Mouse (Mus musculus): ENCODE measurements at regions not wholly inside any gene's neighbourhood (a gene's known extent, or its start where the extent isn't known, plus 50 kb on each side); places are given as distances from the start of the nearest gene placed in this dataset.

DNA sequence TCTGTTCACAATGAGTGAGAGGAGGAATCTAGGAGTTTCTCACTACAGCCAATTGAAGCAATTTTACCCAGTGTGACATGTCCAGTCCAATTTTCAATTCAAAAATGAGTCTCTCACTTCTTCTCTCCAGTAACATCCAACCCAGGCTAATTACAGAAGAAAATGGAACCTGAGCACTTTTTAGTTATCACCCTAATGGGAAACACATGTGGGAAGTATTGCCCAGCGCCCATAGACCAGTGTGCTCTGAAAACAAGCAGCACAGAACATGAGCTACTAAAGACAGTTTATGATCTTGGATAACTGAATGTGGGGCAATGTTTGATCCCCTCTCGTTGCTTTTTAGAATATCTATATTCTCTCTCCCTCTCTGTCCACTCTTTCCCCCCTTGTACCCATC is 70.5 kb upstream of the Efemp1 start:
- intact Hi-C loops (cut with DNase I), result no loop called here
- no peak for DNase-seq

- no peak for DNase-seq
- intact Hi-C loops (cut with DNase I), result no loop called here
Measured at GRCm38 (mm10) chr11:28770831-28771230, 82.2 kb upstream of the Efemp1 start.

DNA sequence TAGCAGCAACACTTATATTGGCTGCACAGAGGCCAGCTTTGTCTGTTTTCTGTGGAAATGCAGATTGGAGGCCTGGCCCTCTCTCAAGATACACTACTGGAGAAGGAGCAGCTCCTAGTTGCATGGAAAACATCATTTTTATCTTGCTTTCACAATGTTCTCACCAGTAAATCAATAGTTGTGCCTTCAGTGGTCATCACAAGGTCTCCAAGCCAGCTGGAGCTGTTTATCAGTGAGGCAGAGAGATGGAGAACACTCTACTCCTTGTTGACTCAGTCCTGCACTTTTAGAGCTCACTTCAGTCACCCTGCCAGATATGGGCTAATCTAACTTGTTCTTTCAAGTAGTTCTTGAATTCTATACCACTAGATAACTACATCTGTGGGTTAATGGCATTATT is 92.3 kb upstream of the Efemp1 start:
- intact Hi-C loops (cut with DNase I), result no loop called here
- no peak for DNase-seq

- intact Hi-C loops (cut with DNase I), result no loop called here
- DNase-seq, result no peak
Measured at GRCm38 (mm10) chr11:28734941-28735597, 117.9 kb upstream of the Efemp1 start.

DNA sequence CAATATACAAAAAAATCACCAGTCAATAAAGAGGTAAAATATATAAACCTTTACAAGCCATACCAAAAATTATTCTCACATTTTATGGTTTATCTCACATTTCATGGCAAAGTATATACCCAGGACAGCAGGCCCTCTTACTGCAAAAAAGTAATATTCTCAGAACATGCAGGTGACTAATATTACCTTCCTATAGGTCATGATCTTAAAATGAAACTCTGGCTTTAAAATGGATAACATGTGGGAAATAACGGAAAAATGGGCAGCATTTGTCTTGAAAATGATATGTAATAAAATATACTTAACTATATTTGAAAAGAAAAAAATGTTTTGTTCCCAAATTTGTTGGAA is 118.4 kb upstream of the Efemp1 start:
- DNase-seq, result no peak
- intact Hi-C loops (cut with DNase I), result no loop called here

DNA sequence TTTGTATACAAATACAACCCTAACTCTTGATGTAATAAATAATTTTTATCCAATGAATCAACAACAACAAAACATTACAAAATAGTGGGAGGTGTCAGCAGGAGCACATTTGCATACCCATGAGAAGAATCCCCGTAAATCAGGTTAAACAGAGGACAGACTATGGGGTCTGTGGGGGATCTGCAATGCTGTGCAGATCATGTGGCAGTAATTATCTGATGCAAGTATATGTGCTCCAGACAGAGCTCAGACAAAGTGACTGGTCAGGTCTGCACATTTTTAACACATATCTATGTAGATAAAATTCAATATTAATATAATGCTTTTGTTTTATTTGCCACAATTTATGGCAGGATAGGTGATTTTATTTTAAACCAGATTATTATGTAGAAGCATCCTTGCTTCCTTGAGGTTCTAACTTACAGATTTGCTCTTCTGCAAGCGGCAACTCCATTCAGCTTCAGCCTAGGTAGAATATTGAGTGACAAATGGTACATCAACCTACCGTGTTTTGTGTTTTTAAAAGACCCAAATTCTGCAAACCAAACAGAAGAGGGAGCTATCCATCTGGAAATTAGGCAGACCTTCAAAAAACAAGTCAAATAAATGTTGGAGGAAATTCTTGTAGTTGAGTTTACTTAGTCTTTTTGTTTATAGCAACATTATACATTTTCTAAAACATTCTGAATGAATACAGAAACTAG is 119.0 kb upstream of the Efemp1 start:
- intact Hi-C loops (cut with DNase I), result no loop called here
- DNase-seq, result no peak

DNA sequence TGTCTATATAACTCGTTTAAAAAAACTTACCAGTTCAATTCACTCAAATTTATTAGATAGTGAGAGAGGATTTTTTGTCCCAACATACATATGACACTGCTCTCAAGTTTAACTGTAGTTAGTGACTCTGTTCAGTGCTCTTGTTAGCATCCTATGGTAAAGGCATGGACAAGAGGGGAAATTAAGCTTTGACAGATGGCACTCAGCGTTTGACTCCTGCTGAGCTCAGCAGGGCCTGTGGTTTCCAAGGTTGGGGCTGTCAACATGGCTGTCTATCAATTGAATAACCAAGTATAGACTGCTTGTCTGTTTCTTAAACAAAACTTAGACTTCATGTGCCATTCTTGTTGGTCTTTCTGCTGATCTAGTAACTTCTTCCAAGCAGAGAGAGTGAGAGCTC is 122.9 kb upstream of the Efemp1 start:
- DNase-seq, result no peak
- intact Hi-C loops (cut with DNase I), result no loop called here

- intact Hi-C loops (cut with DNase I), result no loop called here
- no peak for DNase-seq
Measured at GRCm38 (mm10) chr11:28709511-28709910, 125.4 kb upstream of the Ccdc85a start.

- intact Hi-C loops (cut with DNase I), result no loop called here
- DNase-seq, result no peak
Measured at GRCm38 (mm10) chr11:28708431-28708830, 124.3 kb upstream of the Ccdc85a start.

DNA sequence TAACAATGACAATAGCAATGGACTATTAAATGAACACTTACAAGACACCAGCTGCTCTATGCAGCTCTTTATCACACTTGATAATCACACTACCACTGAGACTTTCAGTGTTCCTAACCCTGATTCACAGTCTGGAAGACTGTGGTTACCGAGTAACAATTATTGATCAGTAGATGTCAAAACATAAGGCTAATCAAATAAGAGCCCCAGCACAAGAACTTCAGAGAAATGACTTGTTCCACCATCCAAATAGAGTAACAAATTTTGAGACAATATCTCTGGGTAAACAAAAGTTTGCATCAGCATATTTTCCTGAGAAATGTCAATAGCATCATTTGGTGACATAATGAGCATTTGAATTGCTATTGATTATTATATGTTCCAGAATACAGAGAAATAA is 118.3 kb upstream of the Ccdc85a start:
- no peak for DNase-seq
- intact Hi-C loops (cut with DNase I), result no loop called here

- intact Hi-C loops (cut with DNase I), result no loop called here
Measured at GRCm38 (mm10) chr11:28701379-28701778, 117.3 kb upstream of the Ccdc85a start.

DNA sequence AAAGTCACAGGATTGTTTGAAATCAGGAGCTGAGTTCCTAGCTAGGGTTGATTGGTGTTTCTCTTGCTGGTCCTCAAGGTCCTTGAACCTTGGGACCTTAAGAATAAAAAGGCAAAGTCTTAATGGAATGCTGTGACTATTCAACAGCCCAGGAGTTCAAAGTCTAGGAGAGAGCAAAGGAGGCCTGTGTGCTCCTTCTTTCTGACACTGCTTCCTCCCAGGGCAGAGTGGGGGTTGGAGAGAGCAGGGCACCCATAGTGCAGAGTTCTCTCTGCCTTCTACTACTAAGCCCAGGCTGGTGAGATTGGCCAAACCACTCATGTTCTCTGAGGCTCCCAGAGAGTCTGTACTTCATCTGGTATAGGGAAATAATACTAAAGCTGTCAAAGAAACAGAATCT is 115.6 kb upstream of the Ccdc85a start:
- intact Hi-C loops (cut with DNase I), result no loop called here

More at GRCm38 (mm10) chr11:28701379-28701778, 117.3 kb upstream of the Ccdc85a start:
- DNase-seq, result no peak

DNA sequence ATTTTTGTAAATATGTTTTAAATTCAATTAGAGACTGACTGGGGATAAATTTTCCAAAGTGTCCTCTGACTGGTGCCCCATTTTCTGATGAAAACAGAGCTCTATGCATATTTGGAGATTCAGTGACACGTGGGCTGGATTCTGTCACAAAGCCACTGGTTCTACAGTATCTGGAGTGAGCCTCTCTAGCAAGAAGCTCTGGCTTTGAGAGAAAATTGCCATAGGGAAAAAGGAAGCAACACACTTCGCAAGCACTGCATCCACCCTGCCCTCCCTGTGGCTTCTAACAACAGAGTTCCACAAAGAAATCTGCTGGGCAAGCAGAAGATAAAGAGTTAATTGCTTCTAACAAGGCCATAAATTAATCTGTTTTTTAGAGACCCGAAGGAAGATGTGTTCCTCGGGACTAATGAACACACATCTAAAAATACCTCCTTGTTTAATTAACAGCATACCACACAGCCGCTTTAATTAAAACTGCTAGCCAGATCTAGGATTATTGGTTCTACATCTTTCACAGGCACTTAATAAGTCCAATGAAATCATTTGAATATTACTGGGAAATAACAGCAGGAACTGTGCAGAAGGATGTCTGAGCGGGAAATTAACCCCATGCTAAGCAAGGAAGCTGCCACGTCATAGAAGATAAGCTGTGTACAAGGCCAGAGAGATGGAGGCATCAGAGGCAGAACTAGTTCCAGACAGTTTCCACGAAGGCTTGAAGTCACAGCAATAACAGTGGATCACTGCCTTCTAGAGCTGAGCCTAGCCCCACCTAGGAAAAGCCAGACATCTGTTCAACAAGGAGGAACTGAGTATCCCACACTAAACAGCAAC is 113.7 kb upstream of the Ccdc85a start:
- no peak for DNase-seq
- intact Hi-C loops (cut with DNase I), result no loop called here

More for the DNA sequence above, 115.6 kb upstream of the Ccdc85a start:
- DNase-seq, result no peak

DNA sequence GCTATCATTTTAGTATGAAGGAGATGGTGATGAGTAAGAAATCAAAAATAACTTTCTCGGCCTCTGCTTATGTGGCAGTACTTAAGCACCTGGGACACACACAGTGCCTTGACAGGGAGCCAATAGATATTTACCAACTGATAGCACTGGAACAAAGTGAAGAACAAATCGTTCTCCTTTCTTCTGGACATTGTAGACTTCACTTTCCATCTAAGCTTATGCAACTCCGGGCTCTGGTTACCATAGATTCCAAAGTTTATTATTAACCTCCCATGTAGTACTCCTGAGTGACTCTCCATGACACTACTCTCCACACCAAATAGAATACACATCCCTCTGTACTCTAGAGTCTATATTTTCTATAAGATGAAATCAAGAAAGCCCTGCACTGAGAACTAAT is 110.9 kb upstream of the Ccdc85a start:
- intact Hi-C loops (cut with DNase I), result no loop called here
- no peak for DNase-seq

- intact Hi-C loops (cut with DNase I), result no loop called here
- DNase-seq, result no peak
Measured at GRCm38 (mm10) chr11:28693303-28693702, 109.2 kb upstream of the Ccdc85a start.

DNA sequence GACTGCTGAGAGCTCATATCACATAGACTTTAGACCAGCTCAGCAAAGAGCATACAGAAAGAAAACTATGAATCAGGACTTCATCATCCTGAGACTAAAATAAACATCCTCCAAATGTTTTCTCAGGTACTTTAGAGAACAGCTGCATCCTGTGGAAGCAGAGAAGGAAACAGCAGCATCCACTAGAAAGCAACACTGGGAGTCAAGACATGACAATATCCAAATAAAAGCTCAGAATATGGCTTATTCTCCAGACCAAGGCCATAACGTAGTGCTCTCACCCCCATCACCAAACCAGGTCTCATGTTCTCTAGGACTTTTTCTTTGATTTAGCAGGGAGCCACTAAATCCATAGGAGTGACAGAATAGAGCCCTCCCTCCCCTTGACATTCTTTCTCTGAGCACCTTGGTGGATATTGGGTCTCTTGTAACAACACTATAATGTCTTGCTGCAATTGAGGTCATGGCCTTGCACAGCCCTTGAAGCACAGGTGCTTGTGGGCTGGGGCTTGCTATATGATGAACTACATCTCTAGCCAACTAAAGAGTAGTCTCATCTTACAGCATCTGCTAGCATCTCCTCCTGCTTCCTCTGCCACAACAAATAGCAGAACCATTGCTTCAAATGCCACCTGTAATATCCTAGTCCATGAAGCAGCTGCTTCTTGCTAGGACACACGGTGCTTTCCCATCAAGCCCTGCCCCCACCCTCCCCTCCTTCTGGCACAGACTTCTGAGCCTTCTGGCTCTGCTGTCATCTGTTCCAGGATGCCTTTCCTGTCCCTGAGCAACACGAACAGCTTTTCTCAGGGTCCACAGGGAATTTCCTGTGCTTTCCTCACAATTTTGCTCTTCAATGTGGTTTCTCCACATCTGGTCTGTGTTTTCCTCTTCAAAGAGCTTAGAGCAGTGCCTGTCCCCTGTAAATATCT is 108.4 kb upstream of the Ccdc85a start:
- intact Hi-C loops (cut with DNase I), result no loop called here

GRCm38 (mm10) chr11:28688436-28688835 is 104.3 kb upstream of the Ccdc85a start:
- intact Hi-C loops (cut with DNase I), result no loop called here
- DNase-seq, result no peak

More for the DNA sequence above, 108.4 kb upstream of the Ccdc85a start:
- DNase-seq, result peak in 1 of 2 experiments; percentile 7

- intact Hi-C loops (cut with DNase I), result no loop called here
- no peak for DNase-seq
Measured at GRCm38 (mm10) chr11:28685407-28685806, 101.3 kb upstream of the Ccdc85a start.

DNA sequence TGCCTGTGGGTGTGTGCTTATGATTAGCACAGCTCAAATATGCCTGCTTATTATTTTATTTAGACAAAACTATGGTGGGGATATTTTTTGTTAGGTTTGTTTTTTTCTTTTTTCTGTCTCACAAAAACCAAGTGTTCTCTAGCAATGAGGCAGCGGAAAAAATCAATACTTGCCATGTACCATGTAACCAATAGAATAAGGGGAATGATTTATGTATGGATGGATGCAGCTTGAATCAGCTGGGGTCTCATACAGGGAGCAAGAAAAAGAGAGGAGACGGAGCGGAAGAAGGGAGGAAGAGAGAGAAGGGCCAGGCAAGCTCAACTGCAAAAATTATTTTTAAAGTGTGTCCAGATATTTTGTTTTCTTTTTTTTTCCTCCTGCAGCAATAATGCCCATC is 97.2 kb upstream of the Ccdc85a start:
- intact Hi-C loops (cut with DNase I), result no loop called here

DNA sequence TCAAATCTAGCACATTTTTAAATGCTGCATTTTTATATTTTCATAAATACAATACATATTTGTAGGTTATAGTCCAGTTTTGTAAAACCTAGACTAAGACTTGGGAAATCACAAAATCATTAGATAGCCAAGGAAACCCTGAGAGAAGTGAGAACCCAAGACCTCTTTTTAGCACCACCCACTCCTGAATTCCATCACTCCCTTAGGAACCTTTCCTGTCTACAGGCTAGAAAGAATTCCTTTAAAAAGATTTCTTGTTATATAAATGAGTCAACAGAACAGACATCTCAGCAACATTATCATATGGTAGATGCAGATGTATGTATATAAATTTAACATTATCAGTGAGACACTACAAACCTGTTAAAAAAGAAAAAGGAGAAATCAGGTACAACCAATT is 86.6 kb upstream of the Ccdc85a start:
- DNase-seq, result no peak

More for the DNA sequence above, 97.2 kb upstream of the Ccdc85a start:
- no peak for DNase-seq

More for the DNA sequence above, 86.6 kb upstream of the Ccdc85a start:
- intact Hi-C loops (cut with DNase I), result no loop called here
